Mouse (Mus musculus): Measurements from ENCODE around the gene Fabp7. TPM values are rescaled to one million over a fixed set of nuclear protein-coding genes. Genes with fewer than 3 reads are reported as not detected.

Fabp7 gene
- 1,013 and 1,161 TPM in 2 replicates for polyA plus RNA-seq (2012; rRNA removed)

DNA sequence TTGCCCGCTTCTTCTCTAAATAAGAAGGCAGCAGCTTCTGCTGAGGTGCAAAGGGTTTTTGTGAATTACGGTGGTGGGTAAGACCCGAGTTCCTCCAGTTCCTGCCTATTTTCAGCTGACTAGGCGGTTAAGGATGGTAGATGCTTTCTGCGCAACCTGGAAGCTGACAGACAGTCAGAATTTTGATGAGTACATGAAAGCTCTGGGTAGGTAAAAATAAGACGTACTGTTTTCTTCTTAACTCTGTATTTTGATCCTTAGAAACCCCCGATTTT, at the start of gene Fabp7:
TSS of gene Fabp7 (plus strand) at position 6 of the 275 bp plus-strand sequence.

DNA sequence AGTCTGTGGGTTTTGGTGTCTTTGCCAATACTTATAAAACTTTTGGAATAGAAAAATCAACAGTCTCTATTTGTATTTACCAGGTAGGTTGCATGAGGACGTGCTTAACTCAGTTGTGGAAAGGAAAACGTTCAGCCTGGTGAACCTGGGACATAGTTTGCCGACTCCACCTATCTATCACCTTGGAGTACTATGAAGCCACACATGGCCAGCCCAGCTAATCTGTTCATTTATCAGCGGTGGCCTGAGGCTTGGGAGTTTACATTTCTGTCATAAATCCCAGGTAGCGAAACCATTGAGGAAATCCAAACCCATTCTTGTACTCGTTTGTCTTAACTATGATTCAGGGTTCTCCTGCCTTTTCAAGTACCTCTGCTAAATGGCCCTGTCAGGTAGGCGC, 9.3 kb downstream of the Fabp7 start, which contains the start of gene Smpdl3a:
TSS of gene Smpdl3a (plus strand) at position 318 of the 400 bp plus-strand sequence.

Other genes with a start within 250 kb of the Fabp7 start
- gene Pkib, start 152.9 kb upstream of the Fabp7 start, polyA plus RNA-seq (2012; rRNA removed) = 1.5 and 2.1 TPM in 2 replicates
- gene Smpdl3a, start 9.5 kb downstream of the Fabp7 start, polyA plus RNA-seq (2012; rRNA removed) = 17.5 and 17.9 TPM in 2 replicates